Mouse (Mus musculus): Measurements from ENCODE around the gene Msl2. TPM values are rescaled to one million over a fixed set of nuclear protein-coding genes. Genes with fewer than 3 reads are reported as not detected.

The Msl2 gene
- 5.3 and 6.0 TPM in 2 replicates for polyA plus RNA-seq (2016; fragmentation: Nextera tagmentation; extraction: Ambion mirVana)

- H3K9me3 ChIP-seq (replicated peaks) = 0 out of 2 replicates have a peak, but pooled peaks cover 3% of the 10 kb centered on the region
- peak within 1 kb of the TSS; percentile 93 for H3K4me2 ChIP-seq
- peak within 1 kb of the TSS; percentile 95 for H3K9ac ChIP-seq
- peaks cover 18% of the 10 kb centered on the region for H3K4me1 ChIP-seq (replicated peaks)
- peak within 1 kb of the TSS; percentile 98 for H3K27ac ChIP-seq (ENCODE audit: poor library complexity, severe bottlenecking)
- H3K36me3 ChIP-seq = no peaks in the 10 kb centered on the region
- no peaks in the 10 kb centered on the region for H3K27me3 ChIP-seq (replicated peaks)
- peak; percentile 68 for ATAC-seq (ENCODE audit: insufficient number of reproducible peaks, low FRiP score)
- peak within 1 kb of the TSS; percentile 89 for H3K4me3 ChIP-seq
- under 1% methylated on average over 30 of the region's 43 CpGs for WGBS
These were observed at the start of gene Msl2 for GRCm38 (mm10) chr9:101073987-101074331. Gene Msl2 (plus strand): TSS chr9:101074101.

GRCm38 (mm10) chr9:101033761-101034447 lies 40.0 kb upstream of the Msl2 start:
- Histone ChIP-seq H3K4me3 (peak overlapping the region; percentile 63), H3K27ac (ENCODE audit: poor library complexity, severe bottlenecking) (peak overlapping the region; percentile 92), H3K4me2 (peak overlapping the region; percentile 70), H3K4me1 (replicated peaks) (peaks cover 7% of the 10 kb centered on the region), H3K9me3 (replicated peaks) (no peaks in the 10 kb centered on the region), H3K9ac (peak overlapping the region; percentile 74), H3K27me3 (replicated peaks) (no peaks in the 10 kb centered on the region), H3K36me3 (peaks cover 13% of the 10 kb centered on the region)
- WGBS = 7% methylated on average over 14 of the region's 14 CpGs
- no peak for ATAC-seq (ENCODE audit: insufficient number of reproducible peaks, low FRiP score)

GRCm38 (mm10) chr9:101034448-101035098 lies 39.3 kb upstream of the Msl2 start, which contains the start of gene Pccb:
Gene Pccb (minus strand): TSS chr9:101034898.
- Histone ChIP-seq H3K4me3 (peak within 1 kb of the TSS; percentile 63), H3K27me3 (replicated peaks) (no peaks in the 10 kb centered on the region), H3K27ac (ENCODE audit: poor library complexity, severe bottlenecking) (peak within 1 kb of the TSS; percentile 92), H3K9me3 (replicated peaks) (no peaks in the 10 kb centered on the region), H3K36me3 (peaks cover 7% of the 10 kb centered on the region; the same call in 1 of the 2 replicates), H3K4me2 (peak within 1 kb of the TSS; percentile 70), H3K9ac (peak within 1 kb of the TSS; percentile 74), H3K4me1 (replicated peaks) (peaks cover 7% of the 10 kb centered on the region)
- WGBS = under 1% methylated on average over 61 of the region's 61 CpGs
- ATAC-seq (ENCODE audit: insufficient number of reproducible peaks, low FRiP score) = peak; percentile 100

GRCm38 (mm10) chr9:101035836-101036596 lies 37.9 kb upstream of the Msl2 start:
- H3K9ac ChIP-seq = no peak overlapping the region
- H3K36me3 ChIP-seq = peaks cover 7% of the 10 kb centered on the region; the same call in 1 of the 2 replicates
- H3K4me2 ChIP-seq = no peak overlapping the region
- no peaks in the 10 kb centered on the region; the same call in 1 of the 2 replicates for H3K9me3 ChIP-seq (replicated peaks)
- H3K27me3 ChIP-seq (replicated peaks) = no peaks in the 10 kb centered on the region
- no peak overlapping the region for H3K4me3 ChIP-seq
- 81% methylated on average over 13 of the region's 15 CpGs for WGBS
- peaks cover 7% of the 10 kb centered on the region for H3K4me1 ChIP-seq (replicated peaks)
- no peak overlapping the region for H3K27ac ChIP-seq (ENCODE audit: poor library complexity, severe bottlenecking)
- no peak for ATAC-seq (ENCODE audit: insufficient number of reproducible peaks, low FRiP score)

- H3K4me2 ChIP-seq = no peak overlapping the region
- no peaks in the 10 kb centered on the region; the same call in none of the 2 replicates for H3K9me3 ChIP-seq (replicated peaks)
- no peaks in the 10 kb centered on the region for H3K27me3 ChIP-seq (replicated peaks)
- H3K4me1 ChIP-seq (replicated peaks) = peaks cover 7% of the 10 kb centered on the region
- no peak overlapping the region for H3K27ac ChIP-seq (ENCODE audit: poor library complexity, severe bottlenecking)
- no peak for ATAC-seq (ENCODE audit: insufficient number of reproducible peaks, low FRiP score)
- no peak overlapping the region for H3K9ac ChIP-seq
- WGBS = 77% methylated on average over 2 of the region's 2 CpGs
- H3K36me3 ChIP-seq = no peaks in the 10 kb centered on the region
- H3K4me3 ChIP-seq = no peak overlapping the region
These were observed 37.0 kb upstream of the Msl2 start for GRCm38 (mm10) chr9:101036876-101037275.

DNA sequence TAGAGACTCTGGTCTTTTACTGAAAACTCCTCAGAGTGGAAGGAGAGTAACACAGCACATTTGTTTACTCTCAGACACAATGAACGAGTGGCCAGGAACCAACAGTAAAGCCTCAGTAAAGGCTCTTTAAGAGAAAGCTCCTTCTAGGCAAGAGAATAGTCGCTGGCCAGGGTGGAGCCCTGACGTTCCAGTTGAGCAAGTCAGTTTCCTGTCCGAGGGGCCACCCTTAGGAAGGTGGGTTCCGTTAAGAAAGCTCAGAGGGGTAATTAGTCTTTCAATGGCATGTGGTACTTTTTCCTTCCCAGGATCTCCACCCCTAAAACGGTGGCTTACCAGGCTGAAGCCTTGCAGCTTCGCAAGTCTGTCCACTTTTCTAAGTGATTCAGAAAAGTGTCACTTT lies 36.5 kb upstream of the Msl2 start:
- Histone ChIP-seq H3K4me1 (replicated peaks) (peaks cover 7% of the 10 kb centered on the region), H3K36me3 (no peaks in the 10 kb centered on the region), H3K4me2 (no peak overlapping the region), H3K9me3 (replicated peaks) (no peaks in the 10 kb centered on the region; the same call in none of the 2 replicates), H3K4me3 (no peak overlapping the region), H3K27ac (ENCODE audit: poor library complexity, severe bottlenecking) (no peak overlapping the region), H3K9ac (no peak overlapping the region), H3K27me3 (replicated peaks) (no peaks in the 10 kb centered on the region)
- WGBS = 44% methylated on average over 7 of the region's 7 CpGs
- ATAC-seq (ENCODE audit: insufficient number of reproducible peaks, low FRiP score) = no peak

- Histone ChIP-seq H3K4me3 (no peak overlapping the region), H3K9ac (no peak overlapping the region), H3K36me3 (no peaks in the 10 kb centered on the region), H3K27ac (ENCODE audit: poor library complexity, severe bottlenecking) (no peak overlapping the region), H3K4me2 (no peak overlapping the region), H3K9me3 (replicated peaks) (no peaks in the 10 kb centered on the region; the same call in none of the 2 replicates), H3K27me3 (replicated peaks) (no peaks in the 10 kb centered on the region), H3K4me1 (replicated peaks) (peaks cover 3% of the 10 kb centered on the region; the same call in 1 of the 2 replicates)
- 69% methylated on average over 5 of the region's 5 CpGs for WGBS
- ATAC-seq (ENCODE audit: insufficient number of reproducible peaks, low FRiP score) = no peak
These were observed 35.3 kb upstream of the Msl2 start for GRCm38 (mm10) chr9:101038634-101039033.

DNA sequence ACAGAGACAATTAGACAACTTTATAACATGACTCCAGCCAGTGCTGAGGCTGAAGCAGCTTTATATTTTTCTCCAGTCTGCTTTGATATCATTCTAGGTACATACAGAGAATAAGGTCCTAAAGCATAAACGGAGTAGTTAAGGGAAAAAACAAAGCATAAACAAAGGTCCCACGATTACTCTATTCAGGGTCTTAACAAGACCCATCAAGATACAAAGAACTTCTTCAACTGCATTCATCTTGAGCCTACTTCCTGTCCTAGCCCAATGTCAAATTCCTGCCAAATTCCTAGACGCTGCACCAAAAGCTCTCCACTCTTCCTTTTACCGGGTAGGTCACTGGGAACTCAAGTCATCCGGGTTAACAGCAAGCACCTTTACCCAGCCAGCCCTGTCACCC lies 32.4 kb upstream of the Msl2 start:
- no peak for ATAC-seq (ENCODE audit: insufficient number of reproducible peaks, low FRiP score)
- Histone ChIP-seq H3K9me3 (replicated peaks) (no peaks in the 10 kb centered on the region; the same call in none of the 2 replicates), H3K36me3 (no peaks in the 10 kb centered on the region), H3K9ac (no peak overlapping the region), H3K27me3 (replicated peaks) (no peaks in the 10 kb centered on the region), H3K27ac (ENCODE audit: poor library complexity, severe bottlenecking) (no peak overlapping the region), H3K4me2 (no peak overlapping the region), H3K4me3 (no peak overlapping the region), H3K4me1 (replicated peaks) (no peaks in the 10 kb centered on the region)
- 63% methylated on average over 5 of the region's 5 CpGs for WGBS

DNA sequence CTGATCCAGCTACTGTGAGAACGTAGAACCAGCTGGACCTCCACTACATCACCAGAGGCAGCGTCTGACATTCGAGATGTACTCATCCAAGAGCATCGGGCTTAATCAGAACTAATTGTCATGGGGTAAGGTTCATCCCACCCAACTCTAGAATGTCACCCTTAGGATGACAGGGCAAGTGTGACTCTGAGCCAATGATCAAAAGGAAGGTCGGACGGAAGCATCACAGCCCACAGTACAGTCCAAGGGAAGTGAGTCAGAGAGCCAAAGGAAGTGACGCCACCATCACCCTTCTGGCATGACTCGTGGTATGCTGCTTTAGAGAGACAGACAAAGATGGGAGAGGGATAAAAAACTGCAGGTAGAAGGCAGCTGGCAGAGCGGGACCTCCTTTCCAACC lies 31.7 kb upstream of the Msl2 start:
- 73% methylated on average over 9 of the region's 9 CpGs for WGBS

DNA sequence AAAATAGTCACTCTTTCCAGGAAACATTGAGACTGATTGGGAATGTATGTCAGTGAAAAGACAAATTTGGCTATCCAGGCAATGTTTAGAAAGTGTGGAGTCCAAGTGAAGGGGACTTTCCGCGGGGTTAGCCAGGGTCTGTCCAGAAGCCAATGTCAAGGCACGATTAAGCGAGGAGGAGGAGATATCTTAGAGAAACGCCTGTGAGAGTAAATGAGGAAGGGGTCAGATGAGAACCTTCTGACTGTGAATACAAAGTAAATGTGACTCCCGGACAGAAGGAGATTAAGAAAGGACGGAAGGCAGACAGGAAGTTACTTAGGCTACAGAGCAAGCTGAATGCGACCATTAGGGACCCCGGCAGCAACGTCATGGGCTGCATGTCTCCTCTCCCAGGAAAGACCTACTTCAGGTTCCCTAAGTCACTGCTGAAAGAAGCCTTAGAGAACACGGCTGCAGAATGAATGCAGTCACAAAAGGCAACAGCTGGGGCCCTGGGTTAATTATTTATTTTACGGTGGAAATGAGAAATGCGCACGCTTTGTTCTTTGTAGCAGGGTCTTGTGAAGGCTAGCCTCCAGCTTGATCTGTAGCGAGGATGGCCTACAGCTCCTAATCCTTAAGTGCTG lies 28.1 kb upstream of the Msl2 start:
- Histone ChIP-seq H3K4me3 (no peak overlapping the region), H3K9ac (no peak overlapping the region), H3K27ac (ENCODE audit: poor library complexity, severe bottlenecking) (no peak overlapping the region), H3K4me1 (replicated peaks) (no peaks in the 10 kb centered on the region), H3K9me3 (replicated peaks) (no peaks in the 10 kb centered on the region; the same call in none of the 2 replicates), H3K36me3 (no peaks in the 10 kb centered on the region), H3K27me3 (replicated peaks) (no peaks in the 10 kb centered on the region), H3K4me2 (0 out of 2 replicates have a peak overlapping the region, but pooled peaks have one; percentile 3)
- 56% methylated on average over 15 of the region's 15 CpGs for WGBS
- ATAC-seq (ENCODE audit: insufficient number of reproducible peaks, low FRiP score) = no peak

More for the DNA sequence above, 31.7 kb upstream of the Msl2 start:
- no peak overlapping the region for H3K9ac ChIP-seq
- no peaks in the 10 kb centered on the region for H3K27me3 ChIP-seq (replicated peaks)
- no peak for ATAC-seq (ENCODE audit: insufficient number of reproducible peaks, low FRiP score)
- no peaks in the 10 kb centered on the region for H3K4me1 ChIP-seq (replicated peaks)
- H3K9me3 ChIP-seq (replicated peaks) = no peaks in the 10 kb centered on the region; the same call in none of the 2 replicates
- H3K36me3 ChIP-seq = no peaks in the 10 kb centered on the region
- H3K4me2 ChIP-seq = no peak overlapping the region
- H3K27ac ChIP-seq (ENCODE audit: poor library complexity, severe bottlenecking) = no peak overlapping the region
- H3K4me3 ChIP-seq = no peak overlapping the region

Data from heart, embryonic 12.5 days (tissue).